Mouse (Mus musculus) cortical plate, adult 2 months (tissue): ENCODE data around the gene Rtbdn.
"Not testable (repeated sequence)": the region's sequence is repeated elsewhere in the genome, so short reads cannot be mapped to it uniquely, and the experiment has no call there.

Experiments used
- CTCF ChIP-seq: fragments of 200-500 bp; IDR thresholded peaks from 2 replicates; pipeline ENCODE4 v1.5.1; 2011; ENCODE audit warnings: mild to moderate bottlenecking, control low read depth, low read length; ENCODE audit not compliant: insufficient read depth; ENCODE audit errors: extremely low read depth
- POLR2A ChIP-seq: fragments of 200-500 bp; IDR thresholded peaks from 2 replicates; pipeline ENCODE4 v1.6.1; 2011; ENCODE audit warnings: mild to moderate bottlenecking, low read length, control low read depth; ENCODE audit not compliant: insufficient read depth; ENCODE audit errors: extremely low read depth

GRCm38 (mm10) chr8:84907979-84908378 lies 38.8 kb upstream of the Rtbdn start:
- not testable (repeated sequence) for TF ChIP-seq CTCF, POLR2A
